Mouse (Mus musculus): ENCODE measurements around the gene Prkra. TPM values are rescaled to one million over a fixed set of nuclear protein-coding genes. Genes with fewer than 3 reads are reported as not detected.

The Prkra gene
- polyA plus RNA-seq, 1 experiment from 2014 or later, result 83.7 TPM

DNA sequence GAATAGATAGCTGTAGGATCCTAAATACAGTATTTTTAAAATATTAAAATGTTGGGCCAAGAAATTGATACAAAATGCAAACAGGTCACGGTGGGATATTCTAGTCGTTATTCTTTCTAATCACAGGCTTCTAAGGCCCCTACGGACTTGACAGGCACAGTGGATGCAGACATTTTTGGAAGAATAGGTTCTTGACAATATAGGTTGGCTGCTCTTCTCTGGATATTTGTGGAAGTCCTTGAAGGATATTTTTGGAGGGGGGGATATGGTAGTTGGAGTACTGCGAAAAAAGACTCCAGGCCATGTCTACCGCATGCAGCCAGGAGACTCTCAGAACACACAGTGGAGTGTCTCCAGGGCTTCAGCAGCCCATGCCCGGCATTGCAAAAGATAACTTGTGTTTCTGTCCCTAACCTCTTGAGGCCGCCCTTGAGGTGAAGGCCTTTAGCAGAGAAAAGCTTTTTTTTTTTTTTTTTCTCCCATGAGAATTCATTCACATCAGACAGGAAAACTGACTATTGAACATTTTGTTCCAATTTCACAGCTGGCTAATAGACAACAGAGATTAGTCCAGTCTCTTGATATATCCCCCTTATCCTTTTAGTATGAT lies 25.8 kb upstream of the Prkra start:
- no peaks in the 10 kb centered on the region for H3K9me3 ChIP-seq (replicated peaks)
- 41% methylated on average over 7 of the region's 7 CpGs for WGBS
- H3K4me1 ChIP-seq, result peaks cover 46% of the 10 kb centered on the region
- peak; percentile 39 for DNase-seq (ENCODE audit: low spot score)
- peak overlapping the region; percentile 86 for H3K27ac ChIP-seq (replicated peaks)
- H3K27me3 ChIP-seq (ENCODE audit: low read depth, poor library complexity, severe bottlenecking), result no peaks in the 10 kb centered on the region
- H3K36me3 ChIP-seq, result peaks cover 3% of the 10 kb centered on the region; the same call in 1 of the 2 replicates
- peak overlapping the region; percentile 54 for H3K4me3 ChIP-seq

DNA sequence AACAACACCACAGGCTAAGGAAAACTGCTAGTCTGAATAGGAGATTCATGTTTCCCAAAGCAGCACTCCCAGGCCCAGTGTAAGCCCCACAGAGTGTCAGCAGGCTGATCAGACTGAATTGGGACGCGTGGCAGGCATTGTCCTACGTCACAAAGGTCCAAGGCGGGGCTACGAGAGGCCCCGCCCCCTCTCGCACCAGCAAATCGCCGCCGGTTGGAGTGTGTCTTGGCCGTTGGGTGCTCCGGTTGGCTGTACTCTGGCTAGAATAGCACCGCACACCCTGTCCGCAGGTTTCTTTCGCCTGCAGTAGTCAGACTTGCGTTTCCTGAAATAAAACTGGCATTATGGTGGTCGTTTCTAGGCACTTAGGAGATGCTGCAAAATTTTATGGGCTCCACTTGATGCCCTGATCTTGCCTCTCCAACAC lies 25.2 kb upstream of the Prkra start, which contains the start of gene Fkbp7:
Gene Fkbp7 (minus strand): TSS at position 151 of the 427 bp plus-strand sequence.
- Histone ChIP-seq H3K27ac (replicated peaks) (peak within 1 kb of the TSS; percentile 86), H3K36me3 (no peaks in the 10 kb centered on the region; the same call in 1 of the 2 replicates), H3K4me3 (peak within 1 kb of the TSS; percentile 54), H3K27me3 (ENCODE audit: low read depth, poor library complexity, severe bottlenecking) (no peaks in the 10 kb centered on the region), H3K4me1 (peaks cover 46% of the 10 kb centered on the region), H3K9me3 (replicated peaks) (no peaks in the 10 kb centered on the region)
- WGBS, result 0% methylated on average over 17 of the region's 17 CpGs
- peak; percentile 94 for DNase-seq (ENCODE audit: low spot score)

DNA sequence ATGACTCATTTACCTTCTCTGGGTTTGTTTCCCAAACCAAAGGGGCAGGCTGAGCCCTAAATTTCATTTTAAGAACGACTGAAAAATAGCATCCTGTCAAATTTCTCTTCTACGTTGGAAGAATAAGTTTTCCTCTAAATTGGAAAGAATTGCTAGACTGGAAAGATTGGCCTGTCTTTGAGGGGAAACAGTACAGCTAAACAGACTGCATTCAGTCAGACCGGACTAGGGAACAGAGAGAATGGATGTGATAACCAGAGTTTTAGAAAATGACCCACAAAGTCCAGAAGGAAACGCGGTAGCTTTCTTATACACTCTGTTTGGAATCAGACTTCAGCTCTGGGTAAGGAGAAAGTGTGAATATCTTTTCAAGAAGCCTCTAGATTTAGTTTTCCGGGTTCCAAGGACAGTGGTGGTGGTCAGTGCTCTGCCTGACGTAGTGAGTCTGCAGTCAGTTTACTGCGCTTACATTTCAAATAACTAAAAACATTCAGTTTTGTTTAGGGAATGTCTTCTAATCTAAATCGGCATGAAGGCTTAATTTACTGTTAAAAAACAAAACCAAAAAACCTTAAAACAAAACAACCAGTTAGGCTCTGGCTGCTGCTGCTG lies 24.4 kb upstream of the Prkra start:
- Histone ChIP-seq H3K9me3 (replicated peaks) (no peaks in the 10 kb centered on the region), H3K4me1 (peaks cover 46% of the 10 kb centered on the region), H3K36me3 (no peaks in the 10 kb centered on the region), H3K27me3 (ENCODE audit: low read depth, poor library complexity, severe bottlenecking) (no peaks in the 10 kb centered on the region), H3K4me3 (peak overlapping the region; percentile 54), H3K27ac (replicated peaks) (peak overlapping the region; percentile 86)
- no peak for DNase-seq (ENCODE audit: low spot score)
- whole genome bisulfite sequencing, result 50% methylated on average over 9 of the region's 9 CpGs

DNA sequence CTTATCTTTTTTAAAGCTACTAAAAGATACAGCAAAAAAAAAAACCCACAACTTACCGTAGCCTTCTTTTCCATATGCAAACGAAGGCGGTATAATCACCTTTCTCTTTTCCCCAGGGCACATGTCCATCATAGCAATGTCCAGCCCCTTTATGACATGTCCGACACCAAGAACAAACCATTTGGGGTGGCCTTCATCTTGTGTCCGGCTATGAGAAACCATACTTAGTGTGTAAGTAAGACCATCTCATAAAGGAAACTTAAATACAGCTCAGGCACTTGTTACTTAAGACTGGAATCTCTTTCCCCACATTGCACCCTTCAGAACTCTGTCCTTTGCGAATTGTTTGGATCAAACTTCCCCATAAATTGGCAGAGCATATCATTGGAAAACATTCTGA lies 23.8 kb upstream of the Prkra start:
- no peaks in the 10 kb centered on the region for H3K9me3 ChIP-seq (replicated peaks)
- DNase-seq (ENCODE audit: low spot score), result no peak
- H3K27ac ChIP-seq (replicated peaks), result no peak overlapping the region
- 95% methylated on average over 6 of the region's 6 CpGs for WGBS
- no peaks in the 10 kb centered on the region for H3K36me3 ChIP-seq
- H3K4me1 ChIP-seq, result peaks cover 42% of the 10 kb centered on the region
- peak overlapping the region; percentile 54 for H3K4me3 ChIP-seq
- no peaks in the 10 kb centered on the region for H3K27me3 ChIP-seq (ENCODE audit: low read depth, poor library complexity, severe bottlenecking)

DNA sequence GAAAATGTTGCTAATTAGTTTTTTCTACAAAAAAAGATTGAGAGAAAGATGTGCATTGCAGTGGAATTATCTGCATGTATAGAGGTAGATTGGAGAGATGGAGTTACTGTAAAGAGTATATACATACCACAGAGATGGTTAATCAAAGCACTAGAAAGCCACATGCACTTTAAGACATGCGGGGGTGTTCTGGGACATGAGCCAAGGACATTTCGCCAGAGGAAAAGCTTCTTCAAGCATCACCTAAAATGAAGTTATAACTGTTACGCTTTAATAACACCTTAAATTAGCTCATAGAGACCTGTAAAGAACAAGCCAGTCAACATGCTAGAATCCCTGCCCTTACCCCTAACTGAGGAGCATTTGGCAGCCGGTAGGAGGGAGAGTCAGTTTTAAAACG lies 19.4 kb upstream of the Prkra start:
- Histone ChIP-seq H3K4me3 (no peak overlapping the region), H3K27me3 (ENCODE audit: low read depth, poor library complexity, severe bottlenecking) (no peaks in the 10 kb centered on the region), H3K27ac (replicated peaks) (no peak overlapping the region), H3K4me1 (peaks cover 7% of the 10 kb centered on the region), H3K9me3 (replicated peaks) (no peaks in the 10 kb centered on the region), H3K36me3 (peaks cover 27% of the 10 kb centered on the region)
- DNase-seq (ENCODE audit: low spot score), result no peak
- 90% methylated on average over 5 of the region's 5 CpGs for WGBS

DNA sequence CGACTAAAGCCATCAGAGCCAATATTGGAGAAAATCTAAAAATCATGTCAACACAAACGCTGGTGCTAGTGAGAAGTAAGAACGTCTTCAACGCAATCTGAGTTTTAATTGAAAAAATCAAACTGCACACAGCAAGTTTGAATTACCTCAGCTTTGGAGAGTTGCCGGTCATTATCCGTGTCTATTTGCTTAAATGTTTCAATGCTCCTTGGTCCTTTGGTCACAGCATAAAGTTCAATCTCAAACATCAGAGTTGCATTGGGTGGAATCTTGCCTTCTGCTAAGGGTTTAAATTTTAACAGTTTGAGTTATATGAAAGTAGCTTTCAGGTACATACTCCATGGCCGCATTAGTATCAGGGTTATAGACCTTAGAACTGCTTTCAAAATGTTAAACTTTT lies 17.7 kb upstream of the Prkra start:
- H3K4me1 ChIP-seq, result no peaks in the 10 kb centered on the region
- H3K9me3 ChIP-seq (replicated peaks), result no peaks in the 10 kb centered on the region
- WGBS, result 95% methylated on average over 7 of the region's 7 CpGs
- no peak overlapping the region for H3K27ac ChIP-seq (replicated peaks)
- no peaks in the 10 kb centered on the region for H3K27me3 ChIP-seq (ENCODE audit: low read depth, poor library complexity, severe bottlenecking)
- peaks cover 29% of the 10 kb centered on the region for H3K36me3 ChIP-seq
- DNase-seq (ENCODE audit: low spot score), result no peak
- H3K4me3 ChIP-seq, result no peak overlapping the region

DNA sequence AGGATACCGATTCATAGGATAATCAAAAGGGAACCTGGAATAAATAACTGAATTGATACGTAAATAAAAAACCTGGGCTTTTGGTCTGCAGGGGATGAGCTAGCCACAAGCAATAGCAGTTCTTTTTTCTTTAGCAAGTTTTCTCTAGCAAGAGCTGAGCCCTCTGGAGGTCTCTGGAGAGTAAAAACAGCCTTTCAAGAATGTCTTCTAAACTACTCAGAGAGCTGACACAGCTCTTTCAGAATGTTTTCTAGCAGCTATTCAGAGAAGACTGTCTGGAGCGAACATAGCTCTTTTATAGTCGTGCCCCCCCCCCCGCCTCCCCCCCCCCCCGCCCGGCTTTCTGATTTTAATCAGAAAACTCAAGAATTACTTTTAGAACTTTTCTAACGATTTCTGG lies 11.6 kb upstream of the Prkra start:
- no peaks in the 10 kb centered on the region for H3K9me3 ChIP-seq (replicated peaks)
- WGBS, result 64% methylated on average over 8 of the region's 8 CpGs
- no peak for DNase-seq (ENCODE audit: low spot score)
- no peaks in the 10 kb centered on the region for H3K27me3 ChIP-seq (ENCODE audit: low read depth, poor library complexity, severe bottlenecking)
- H3K27ac ChIP-seq (replicated peaks), result no peak overlapping the region
- H3K36me3 ChIP-seq, result peaks cover 19% of the 10 kb centered on the region
- 0 out of 2 replicates have a peak, but pooled peaks cover 4% of the 10 kb centered on the region for H3K4me1 ChIP-seq
- H3K4me3 ChIP-seq, result no peak overlapping the region

DNA sequence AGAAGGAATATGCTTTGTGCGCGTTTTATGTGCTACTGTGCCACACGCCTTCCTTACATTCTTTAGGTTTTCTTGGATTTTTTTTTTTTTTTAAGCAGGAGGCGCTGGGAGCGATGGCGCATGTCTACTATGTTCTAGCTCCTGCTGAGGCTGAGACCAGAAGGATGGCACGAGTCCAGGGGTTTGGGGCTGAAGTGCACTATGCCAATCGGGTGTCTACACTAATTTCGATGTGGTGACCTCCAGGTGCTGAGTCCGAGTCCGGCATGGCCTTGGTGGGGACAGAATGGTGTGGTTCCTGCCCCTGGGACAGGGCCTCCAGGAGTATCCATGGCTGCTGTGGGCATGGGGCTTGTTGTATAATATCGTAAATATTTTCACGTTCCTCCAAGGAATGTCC lies 10.7 kb upstream of the Prkra start:
- H3K36me3 ChIP-seq, result peaks cover 12% of the 10 kb centered on the region; the same call in 1 of the 2 replicates
- H3K27me3 ChIP-seq (ENCODE audit: low read depth, poor library complexity, severe bottlenecking), result no peaks in the 10 kb centered on the region
- 0 out of 2 replicates have a peak, but pooled peaks cover 4% of the 10 kb centered on the region for H3K4me1 ChIP-seq
- WGBS, result 86% methylated on average over 13 of the region's 13 CpGs
- no peak overlapping the region for H3K27ac ChIP-seq (replicated peaks)
- DNase-seq (ENCODE audit: low spot score), result no peak
- no peak overlapping the region for H3K4me3 ChIP-seq
- no peaks in the 10 kb centered on the region for H3K9me3 ChIP-seq (replicated peaks)

DNA sequence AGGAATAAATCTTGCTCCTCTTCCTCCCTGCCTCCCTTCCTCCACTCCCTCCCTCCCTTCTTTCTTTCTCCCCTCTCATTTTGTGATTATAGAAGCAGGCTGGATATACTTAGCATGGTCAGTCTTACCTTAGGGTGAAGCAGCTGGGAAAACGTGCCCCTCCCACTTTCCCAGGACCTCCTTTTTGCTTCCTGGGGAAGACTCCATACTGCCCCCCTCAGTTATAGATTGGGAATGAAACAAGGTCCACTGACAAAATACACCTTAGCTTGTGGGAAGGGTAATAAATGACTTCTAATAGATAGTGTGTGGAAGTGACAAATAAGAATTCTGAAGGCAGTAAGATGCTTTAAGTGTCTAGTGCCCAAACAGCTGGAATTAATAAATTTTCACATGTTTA lies 8.2 kb upstream of the Prkra start:
- no peaks in the 10 kb centered on the region for H3K36me3 ChIP-seq
- H3K27ac ChIP-seq (replicated peaks), result no peak overlapping the region
- H3K4me1 ChIP-seq, result 0 out of 2 replicates have a peak, but pooled peaks cover 4% of the 10 kb centered on the region
- no peaks in the 10 kb centered on the region for H3K27me3 ChIP-seq (ENCODE audit: low read depth, poor library complexity, severe bottlenecking)
- WGBS, result 21% methylated on average over 1 of the region's 1 CpGs
- H3K4me3 ChIP-seq, result no peak overlapping the region
- DNase-seq (ENCODE audit: low spot score), result no peak
- no peaks in the 10 kb centered on the region for H3K9me3 ChIP-seq (replicated peaks)

DNA sequence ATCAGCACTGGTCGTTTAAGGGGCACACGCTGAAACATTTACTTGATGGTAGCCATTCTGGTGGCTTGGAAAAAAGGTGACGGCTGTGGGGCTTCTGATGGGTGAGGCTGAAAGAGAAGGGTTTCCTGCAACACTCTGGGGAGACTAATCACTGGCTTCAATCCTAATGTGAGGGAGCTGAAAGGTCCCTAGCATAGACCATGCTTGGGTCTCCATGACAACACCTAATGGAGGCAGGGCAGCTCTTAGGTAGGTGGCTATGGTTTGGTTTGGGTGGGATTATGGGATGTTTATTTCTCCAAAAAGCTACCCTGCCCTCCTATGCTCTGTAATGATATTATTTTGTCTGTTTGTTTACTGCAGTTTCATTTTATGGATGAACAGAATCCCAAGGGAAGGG lies 7.6 kb upstream of the Prkra start:
- Histone ChIP-seq H3K27ac (replicated peaks) (no peak overlapping the region), H3K4me1 (0 out of 2 replicates have a peak, but pooled peaks cover 4% of the 10 kb centered on the region), H3K4me3 (no peak overlapping the region), H3K36me3 (no peaks in the 10 kb centered on the region), H3K27me3 (ENCODE audit: low read depth, poor library complexity, severe bottlenecking) (no peaks in the 10 kb centered on the region), H3K9me3 (replicated peaks) (no peaks in the 10 kb centered on the region)
- 80% methylated on average over 3 of the region's 3 CpGs for WGBS
- DNase-seq (ENCODE audit: low spot score), result no peak

DNA sequence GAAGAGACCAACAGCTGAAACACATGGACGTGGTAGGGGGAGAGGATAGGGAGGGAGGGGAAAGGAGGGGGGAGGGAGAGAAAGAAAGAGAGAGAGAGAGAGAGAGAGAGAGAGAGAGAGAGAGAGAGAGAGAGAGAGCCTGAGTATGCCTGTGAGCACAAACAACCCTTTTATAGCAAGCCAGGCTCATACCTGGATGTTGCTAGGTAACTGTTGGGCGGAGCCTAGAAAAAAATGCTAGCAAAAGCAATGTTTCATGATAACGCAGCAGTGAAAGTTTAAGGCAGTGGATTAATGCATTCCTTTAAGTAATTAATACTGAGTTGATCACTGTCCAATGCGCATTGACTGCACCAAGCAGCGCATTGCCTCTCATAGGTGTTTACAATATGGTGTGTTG lies 6.8 kb upstream of the Prkra start:
- H3K36me3 ChIP-seq, result no peaks in the 10 kb centered on the region
- H3K9me3 ChIP-seq (replicated peaks), result no peaks in the 10 kb centered on the region
- no peak for DNase-seq (ENCODE audit: low spot score)
- no peak overlapping the region for H3K27ac ChIP-seq (replicated peaks)
- H3K4me3 ChIP-seq, result no peak overlapping the region
- H3K4me1 ChIP-seq, result 0 out of 2 replicates have a peak, but pooled peaks cover 4% of the 10 kb centered on the region
- 90% methylated on average over 5 of the region's 5 CpGs for WGBS
- H3K27me3 ChIP-seq (ENCODE audit: low read depth, poor library complexity, severe bottlenecking), result no peaks in the 10 kb centered on the region

DNA sequence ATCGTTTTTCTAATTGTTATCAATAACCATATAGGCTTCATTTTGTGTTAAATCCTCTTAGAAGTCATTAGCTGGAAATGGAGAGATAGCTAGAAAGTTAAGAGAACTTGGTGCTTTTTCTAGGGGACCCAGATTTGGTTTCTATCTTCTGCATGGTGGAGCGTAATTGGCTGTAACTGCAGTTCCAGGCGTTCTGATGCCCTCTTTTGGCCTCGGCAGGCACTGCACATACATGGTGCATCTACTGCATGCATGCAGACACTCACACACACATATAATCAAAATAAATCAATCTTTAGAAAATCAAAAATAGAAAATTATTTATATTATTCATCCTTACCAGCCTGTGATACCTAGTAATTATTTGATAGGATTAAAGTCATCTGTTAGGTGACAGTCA lies 5.3 kb upstream of the Prkra start:
- no peak for DNase-seq (ENCODE audit: low spot score)
- no peaks in the 10 kb centered on the region for H3K36me3 ChIP-seq
- H3K4me1 ChIP-seq, result peaks cover 10% of the 10 kb centered on the region
- 95% methylated on average over 4 of the region's 4 CpGs for WGBS
- no peaks in the 10 kb centered on the region for H3K27me3 ChIP-seq (ENCODE audit: low read depth, poor library complexity, severe bottlenecking)
- no peaks in the 10 kb centered on the region for H3K9me3 ChIP-seq (replicated peaks)
- H3K4me3 ChIP-seq, result no peak overlapping the region
- no peak overlapping the region for H3K27ac ChIP-seq (replicated peaks)

DNA sequence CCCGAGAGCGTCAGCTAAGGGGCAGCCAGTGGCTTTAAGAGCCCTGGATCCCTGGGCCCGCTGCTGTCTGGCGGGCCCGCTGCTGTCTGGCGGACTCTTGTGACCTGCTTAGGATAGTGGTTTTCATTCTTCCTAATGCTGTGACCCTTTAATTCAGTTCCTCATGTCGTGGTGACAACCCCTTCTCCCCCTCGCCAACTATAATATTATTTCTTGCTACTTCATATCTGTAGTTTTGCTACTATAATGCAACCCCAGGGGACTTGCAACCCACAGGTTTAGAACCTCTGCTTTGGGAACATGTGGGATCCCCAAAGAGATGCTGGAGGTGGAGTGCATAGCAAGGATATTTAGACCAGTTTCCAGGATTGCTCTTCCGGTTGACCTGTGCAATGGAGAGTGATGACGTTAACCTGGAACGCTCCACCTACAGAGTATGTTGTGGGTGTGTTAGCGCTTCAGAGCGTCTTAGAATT lies 889 bp upstream of the Prkra start:
- DNase-seq (ENCODE audit: low spot score), result no peak
- 34% methylated on average over 13 of the region's 13 CpGs for WGBS
- no peaks in the 10 kb centered on the region for H3K27me3 ChIP-seq (ENCODE audit: low read depth, poor library complexity, severe bottlenecking)
- no peaks in the 10 kb centered on the region for H3K9me3 ChIP-seq (replicated peaks)
- peaks cover 11% of the 10 kb centered on the region for H3K36me3 ChIP-seq
- H3K4me1 ChIP-seq, result peaks cover 25% of the 10 kb centered on the region
- peak overlapping the region; percentile 93 for H3K27ac ChIP-seq (replicated peaks)
- peak overlapping the region; percentile 71 for H3K4me3 ChIP-seq
